Mouse (Mus musculus): ENCODE data around the gene Slc35f3.

The Slc35f3 gene

GRCm38 (mm10) chr8:126298296-126299093, at the start of gene Slc35f3:
TSS of gene Slc35f3 (plus strand) at chr8:126298558.
- DNase-seq (ENCODE audit: low read depth, low spot score): peak; percentile 42

GRCm38 (mm10) chr8:126250486-126250885, 47.9 kb upstream of the Slc35f3 start:
- no peak for DNase-seq (ENCODE audit: low read depth, low spot score)

GRCm38 (mm10) chr8:126256585-126257391, 41.6 kb upstream of the Slc35f3 start:
- no peak for DNase-seq (ENCODE audit: low read depth, low spot score)

GRCm38 (mm10) chr8:126257392-126257681, 41.0 kb upstream of the Slc35f3 start:
- no peak for DNase-seq (ENCODE audit: low read depth, low spot score)

- DNase-seq (ENCODE audit: low read depth, low spot score): peak; percentile 63
Observed at GRCm38 (mm10) chr8:126258175-126258781, 40.1 kb upstream of the Slc35f3 start.

GRCm38 (mm10) chr8:126265186-126265585, 33.2 kb upstream of the Slc35f3 start:
- DNase-seq (ENCODE audit: low read depth, low spot score): no peak

GRCm38 (mm10) chr8:126267118-126267517, 31.2 kb upstream of the Slc35f3 start:
- no peak for DNase-seq (ENCODE audit: low read depth, low spot score)

GRCm38 (mm10) chr8:126269733-126270132, 28.6 kb upstream of the Slc35f3 start:
- no peak for DNase-seq (ENCODE audit: low read depth, low spot score)

- no peak for DNase-seq (ENCODE audit: low read depth, low spot score)
Observed at GRCm38 (mm10) chr8:126272445-126272844, 25.9 kb upstream of the Slc35f3 start.

- DNase-seq (ENCODE audit: low read depth, low spot score): no peak
Observed at GRCm38 (mm10) chr8:126273066-126273465, 25.3 kb upstream of the Slc35f3 start.

- no peak for DNase-seq (ENCODE audit: low read depth, low spot score)
Observed at GRCm38 (mm10) chr8:126274866-126275360, 23.4 kb upstream of the Slc35f3 start.

- DNase-seq (ENCODE audit: low read depth, low spot score): no peak
Observed at GRCm38 (mm10) chr8:126275886-126276285, 22.5 kb upstream of the Slc35f3 start.

- no peak for DNase-seq (ENCODE audit: low read depth, low spot score)
Observed at GRCm38 (mm10) chr8:126291951-126292350, 6.4 kb upstream of the Slc35f3 start.

- DNase-seq (ENCODE audit: low read depth, low spot score): peak; percentile 52
Observed at GRCm38 (mm10) chr8:126297284-126297845, 993 bp upstream of the Slc35f3 start.

GRCm38 (mm10) chr8:126299333-126299732, 975 bp downstream of the Slc35f3 start:
- no peak for DNase-seq (ENCODE audit: low read depth, low spot score)

GRCm38 (mm10) chr8:126300350-126300749, 2.0 kb downstream of the Slc35f3 start:
- DNase-seq (ENCODE audit: low read depth, low spot score): no peak

GRCm38 (mm10) chr8:126301580-126301979, 3.2 kb downstream of the Slc35f3 start:
- DNase-seq (ENCODE audit: low read depth, low spot score): no peak

- DNase-seq (ENCODE audit: low read depth, low spot score): no peak
Observed at GRCm38 (mm10) chr8:126307164-126307563, 8.8 kb downstream of the Slc35f3 start.

GRCm38 (mm10) chr8:126309015-126309414, 10.7 kb downstream of the Slc35f3 start:
- DNase-seq (ENCODE audit: low read depth, low spot score): no peak

- DNase-seq (ENCODE audit: low read depth, low spot score): no peak
Observed at GRCm38 (mm10) chr8:126324931-126325330, 26.6 kb downstream of the Slc35f3 start.

GRCm38 (mm10) chr8:126326136-126326535, 27.8 kb downstream of the Slc35f3 start:
- no peak for DNase-seq (ENCODE audit: low read depth, low spot score)

GRCm38 (mm10) chr8:126326731-126327130, 28.4 kb downstream of the Slc35f3 start:
- DNase-seq (ENCODE audit: low read depth, low spot score): no peak
